Mouse (Mus musculus): ENCODE results near the gene Cyba. TPM values are rescaled to one million over a fixed set of nuclear protein-coding genes. Genes with fewer than 3 reads are reported as not detected.

The Cyba gene
- polyA plus RNA-seq (2015; fragmentation: Nextera tagmentation; extraction: Ambion mirVana), result 338 and 349 TPM in 2 replicates

GRCm38 (mm10) chr8:122432443-122433268 is at the start of gene Cyba:
Gene Cyba (minus strand): TSS chr8:122432930.
- Histone ChIP-seq H3K27ac (ENCODE audit: low read length) (peak within 1 kb of the TSS; percentile 91), H3K4me3 (ENCODE audit: low read length) (peak within 1 kb of the TSS; percentile 68), H3K9me3 (ENCODE audit: control insufficient read depth, low read length) (no peaks in the 10 kb centered on the region), H3K9ac (ENCODE audit: low read depth, low read length) (peak within 1 kb of the TSS; percentile 87), H3K4me2 (ENCODE audit: low read depth, low read length) (peak within 1 kb of the TSS; percentile 91), H3K4me1 (ENCODE audit: control insufficient read depth, insufficient read depth, low read length) (peaks cover 17% of the 10 kb centered on the region), H3K27me3 (replicated peaks; ENCODE audit: control insufficient read depth, insufficient read depth, low read length) (no peaks in the 10 kb centered on the region), H3K36me3 (ENCODE audit: control insufficient read depth, insufficient read depth, low read length) (peaks cover 12% of the 10 kb centered on the region; the same call in 1 of the 2 replicates)
- ATAC-seq, result peak; percentile 93
- whole genome bisulfite sequencing, result 2% methylated on average over 41 of the region's 45 CpGs

- 92% methylated on average over 8 of the region's 8 CpGs for WGBS
- peaks cover 43% of the 10 kb centered on the region for H3K36me3 ChIP-seq (ENCODE audit: control insufficient read depth, insufficient read depth, low read length)
Observed at GRCm38 (mm10) chr8:122482448-122482847, 49.7 kb upstream of the Cyba start.

GRCm38 (mm10) chr8:122475580-122476320 is 43.0 kb upstream of the Cyba start, which contains the start of the genes Rnf166 and Ctu2:
Gene Rnf166 (minus strand): TSS chr8:122476064.
Gene Ctu2 (plus strand): TSS chr8:122476143.
- WGBS, result under 1% methylated on average over 100 of the region's 103 CpGs
- Histone ChIP-seq H3K36me3 (ENCODE audit: control insufficient read depth, insufficient read depth, low read length) (peaks cover 11% of the 10 kb centered on the region), H3K9me3 (ENCODE audit: control insufficient read depth, low read length) (no peaks in the 10 kb centered on the region), H3K4me2 (ENCODE audit: low read depth, low read length) (peak within 1 kb of the TSS; percentile 85), H3K27ac (ENCODE audit: low read length) (peak within 1 kb of the TSS; percentile 68), H3K4me1 (ENCODE audit: control insufficient read depth, insufficient read depth, low read length) (peaks cover 18% of the 10 kb centered on the region), H3K27me3 (replicated peaks; ENCODE audit: control insufficient read depth, insufficient read depth, low read length) (no peaks in the 10 kb centered on the region), H3K9ac (ENCODE audit: low read depth, low read length) (peak within 1 kb of the TSS; percentile 94), H3K4me3 (ENCODE audit: low read length) (peak within 1 kb of the TSS; percentile 98)
- peak; percentile 93 for ATAC-seq

More at GRCm38 (mm10) chr8:122482448-122482847, 49.7 kb upstream of the Cyba start:
- no peaks in the 10 kb centered on the region for H3K4me1 ChIP-seq (ENCODE audit: control insufficient read depth, insufficient read depth, low read length)
- H3K9ac ChIP-seq (ENCODE audit: low read depth, low read length), result no peak overlapping the region
- no peak for ATAC-seq
- H3K9me3 ChIP-seq (ENCODE audit: control insufficient read depth, low read length), result no peaks in the 10 kb centered on the region
- H3K27me3 ChIP-seq (replicated peaks; ENCODE audit: control insufficient read depth, insufficient read depth, low read length), result no peaks in the 10 kb centered on the region
- no peak overlapping the region for H3K4me2 ChIP-seq (ENCODE audit: low read depth, low read length)
- H3K4me3 ChIP-seq (ENCODE audit: low read length), result no peak overlapping the region
- H3K27ac ChIP-seq (ENCODE audit: low read length), result no peak overlapping the region

GRCm38 (mm10) chr8:122474951-122475560 is 42.3 kb upstream of the Cyba start:
- Histone ChIP-seq H3K4me2 (ENCODE audit: low read depth, low read length) (peak overlapping the region; percentile 85), H3K36me3 (ENCODE audit: control insufficient read depth, insufficient read depth, low read length) (peaks cover 11% of the 10 kb centered on the region), H3K4me1 (ENCODE audit: control insufficient read depth, insufficient read depth, low read length) (peaks cover 18% of the 10 kb centered on the region), H3K27me3 (replicated peaks; ENCODE audit: control insufficient read depth, insufficient read depth, low read length) (no peaks in the 10 kb centered on the region), H3K9ac (ENCODE audit: low read depth, low read length) (peak overlapping the region; percentile 94), H3K27ac (ENCODE audit: low read length) (peak overlapping the region; percentile 68), H3K9me3 (ENCODE audit: control insufficient read depth, low read length) (no peaks in the 10 kb centered on the region), H3K4me3 (ENCODE audit: low read length) (peak overlapping the region; percentile 98)
- 7% methylated on average over 16 of the region's 16 CpGs for WGBS
- ATAC-seq, result peak; percentile 8; the same call in 1 of the 2 replicates

GRCm38 (mm10) chr8:122473911-122474421 is 41.2 kb upstream of the Cyba start:
- WGBS, result 84% methylated on average over 8 of the region's 8 CpGs
- Histone ChIP-seq H3K4me2 (ENCODE audit: low read depth, low read length) (no peak overlapping the region), H3K9ac (ENCODE audit: low read depth, low read length) (no peak overlapping the region), H3K4me3 (ENCODE audit: low read length) (no peak overlapping the region), H3K9me3 (ENCODE audit: control insufficient read depth, low read length) (no peaks in the 10 kb centered on the region), H3K27me3 (replicated peaks; ENCODE audit: control insufficient read depth, insufficient read depth, low read length) (no peaks in the 10 kb centered on the region), H3K27ac (ENCODE audit: low read length) (no peak overlapping the region; the same call in 1 of the 2 replicates), H3K36me3 (ENCODE audit: control insufficient read depth, insufficient read depth, low read length) (peaks cover 2% of the 10 kb centered on the region; the same call in 1 of the 2 replicates), H3K4me1 (ENCODE audit: control insufficient read depth, insufficient read depth, low read length) (peaks cover 18% of the 10 kb centered on the region)
- ATAC-seq, result no peak

GRCm38 (mm10) chr8:122470691-122471090 is 38.0 kb upstream of the Cyba start:
- H3K27me3 ChIP-seq (replicated peaks; ENCODE audit: control insufficient read depth, insufficient read depth, low read length), result no peaks in the 10 kb centered on the region
- no peak for ATAC-seq
- H3K4me2 ChIP-seq (ENCODE audit: low read depth, low read length), result no peak overlapping the region
- H3K4me1 ChIP-seq (ENCODE audit: control insufficient read depth, insufficient read depth, low read length), result peaks cover 9% of the 10 kb centered on the region
- no peak overlapping the region for H3K4me3 ChIP-seq (ENCODE audit: low read length)
- H3K36me3 ChIP-seq (ENCODE audit: control insufficient read depth, insufficient read depth, low read length), result peaks cover 9% of the 10 kb centered on the region; the same call in 1 of the 2 replicates
- 80% methylated on average over 5 of the region's 5 CpGs for WGBS
- H3K9me3 ChIP-seq (ENCODE audit: control insufficient read depth, low read length), result no peaks in the 10 kb centered on the region
- H3K9ac ChIP-seq (ENCODE audit: low read depth, low read length), result no peak overlapping the region
- H3K27ac ChIP-seq (ENCODE audit: low read length), result no peak overlapping the region

GRCm38 (mm10) chr8:122469965-122470364 is 37.2 kb upstream of the Cyba start:
- H3K9me3 ChIP-seq (ENCODE audit: control insufficient read depth, low read length), result no peaks in the 10 kb centered on the region
- peaks cover 7% of the 10 kb centered on the region for H3K4me1 ChIP-seq (ENCODE audit: control insufficient read depth, insufficient read depth, low read length)
- no peak overlapping the region for H3K27ac ChIP-seq (ENCODE audit: low read length)
- no peak for ATAC-seq
- H3K9ac ChIP-seq (ENCODE audit: low read depth, low read length), result no peak overlapping the region
- H3K4me3 ChIP-seq (ENCODE audit: low read length), result no peak overlapping the region
- H3K36me3 ChIP-seq (ENCODE audit: control insufficient read depth, insufficient read depth, low read length), result peaks cover 11% of the 10 kb centered on the region
- H3K27me3 ChIP-seq (replicated peaks; ENCODE audit: control insufficient read depth, insufficient read depth, low read length), result no peaks in the 10 kb centered on the region
- 88% methylated on average over 10 of the region's 10 CpGs for WGBS
- no peak overlapping the region for H3K4me2 ChIP-seq (ENCODE audit: low read depth, low read length)

- peaks cover 1% of the 10 kb centered on the region for H3K4me1 ChIP-seq (ENCODE audit: control insufficient read depth, insufficient read depth, low read length)
- H3K9me3 ChIP-seq (ENCODE audit: control insufficient read depth, low read length), result no peaks in the 10 kb centered on the region
- H3K9ac ChIP-seq (ENCODE audit: low read depth, low read length), result no peak overlapping the region
- H3K4me3 ChIP-seq (ENCODE audit: low read length), result no peak overlapping the region
- H3K27ac ChIP-seq (ENCODE audit: low read length), result no peak overlapping the region
- ATAC-seq, result no peak
- WGBS, result 71% methylated on average over 6 of the region's 6 CpGs
- peaks cover 11% of the 10 kb centered on the region for H3K36me3 ChIP-seq (ENCODE audit: control insufficient read depth, insufficient read depth, low read length)
- no peak overlapping the region for H3K4me2 ChIP-seq (ENCODE audit: low read depth, low read length)
- no peaks in the 10 kb centered on the region for H3K27me3 ChIP-seq (replicated peaks; ENCODE audit: control insufficient read depth, insufficient read depth, low read length)
Observed at GRCm38 (mm10) chr8:122469407-122469806, 36.7 kb upstream of the Cyba start.
